In genomic region chr12:31005010-31005409, GRCm38 (mm10) we compare ENCODE assay signal across 8 mouse cellular contexts.
DNase-seq lines count a peak whose midpoint lies in the region; ATAC-seq and TF ChIP-seq lines count a peak whose summit lies in the region.

No protein-coding gene starts in this region.

- ATAC-seq in cerebellum, adult (ENCODE audit: insufficient number of reproducible peaks, low FRiP score, low TSS enrichment): no peak
- ATAC-seq in embryonic facial prominence, embryonic 11.5 days (replicated peaks; ENCODE audit: insufficient number of reproducible peaks, low FRiP score, low TSS enrichment, low read depth): no peak
- ATAC-seq in hematopoietic stem cell, adult 5-6 weeks (replicated peaks in 1 of 2; ENCODE audit: insufficient read depth in 1 of 2, low FRiP score in 2 of 2, low TSS enrichment in 1 of 2, low read depth in 1 of 2, poor library complexity in 2 of 2, severe bottlenecking in 2 of 2): peak; percentile 84 to 87; a peak in 3 of 4 replicates

- no peak overlapping the region for H3K27ac ChIP-seq in embryonic facial prominence, embryonic 11.5 days (replicated peaks; ENCODE audit: low read depth, low read length)
- no peak overlapping the region for H3K27ac ChIP-seq in small intestine, adult 2 months (ENCODE audit: insufficient read depth, low read depth, low read length)

- TF ChIP-seq POLR2A in small intestine, adult 2 months (IDR thresholded peaks at IDR 0.05; ENCODE audit: low read depth, low read length): no peak

- no peak overlapping the region for H3K4me3 ChIP-seq in embryonic facial prominence, embryonic 11.5 days (ENCODE audit: low read depth, low read length)
- no peak overlapping the region for H3K4me3 ChIP-seq in small intestine, adult 2 months (ENCODE audit: low read depth, low read length)

- TF ChIP-seq CTCF in small intestine, adult 2 months (IDR thresholded peaks at IDR 0.05; ENCODE audit: extremely low read depth, insufficient read length, insufficient replicate concordance, low read depth, low read length): peak; percentile 81; the same call in 1 of the 2 replicates

- no peaks in the 10 kb centered on the region for H3K9me3 ChIP-seq in embryonic facial prominence, embryonic 11.5 days (replicated peaks; ENCODE audit: control insufficient read depth, low read length)

- H3K9ac ChIP-seq in embryonic facial prominence, embryonic 11.5 days (replicated peaks; ENCODE audit: low read length): no peak overlapping the region

- H3K27me3 ChIP-seq in embryonic facial prominence, embryonic 11.5 days (ENCODE audit: control insufficient read depth, insufficient read depth, low read length): no peaks in the 10 kb centered on the region
- no peaks in the 10 kb centered on the region for H3K27me3 ChIP-seq in small intestine, adult 2 months (ENCODE audit: control insufficient read depth, insufficient read depth, low read length)

- H3K4me2 ChIP-seq in embryonic facial prominence, embryonic 11.5 days (ENCODE audit: low read depth, low read length): no peak overlapping the region

- no peaks in the 10 kb centered on the region for H3K36me3 ChIP-seq in embryonic facial prominence, embryonic 11.5 days (replicated peaks; ENCODE audit: control insufficient read depth, insufficient read depth, low read depth, low read length)
- H3K36me3 ChIP-seq in small intestine, adult 2 months (ENCODE audit: control insufficient read depth, insufficient read depth, low read length): no peaks in the 10 kb centered on the region

- peak; percentile 28 for DNase-seq in cerebellum, adult 11 months
- peak; percentile 87 for DNase-seq in adrenal gland, postnatal 10 days
- peak; percentile 93 for DNase-seq in embryonic facial prominence, embryonic 11.5 days (ENCODE audit: low spot score)
- peak; percentile 58 for DNase-seq in layer of hippocampus, adult 9-10 months (ENCODE audit: low spot score)
- peak; percentile 82 for DNase-seq in lung, postnatal 10 days

- WGBS in embryonic facial prominence, embryonic 11.5 days: 16% methylated on average over 3 of the region's 3 CpGs
- WGBS in small intestine, adult 2 months: 15% methylated on average over 3 of the region's 3 CpGs

- no peaks in the 10 kb centered on the region for H3K4me1 ChIP-seq in embryonic facial prominence, embryonic 11.5 days (ENCODE audit: control insufficient read depth, insufficient read depth, low read length)
- no peaks in the 10 kb centered on the region for H3K4me1 ChIP-seq in small intestine, adult 2 months (ENCODE audit: control insufficient read depth, insufficient read depth, insufficient read length, low read length)

Comparison
In these comparisons a context has a peak if more than half of its experiments do, and no peak if none do; other contexts are left out.
1. DNase-seq: peak in every context shown above with its lines; median percentile 93 in embryonic facial prominence, embryonic 11.5 days; 87 in adrenal gland, postnatal 10 days; 82 in lung, postnatal 10 days; 58 in layer of hippocampus, adult 9-10 months; 28 in cerebellum, adult 11 months.
2. ATAC-seq: peak in hematopoietic stem cell, adult 5-6 weeks (2 of 2); none in cerebellum, adult (single experiment) and embryonic facial prominence, embryonic 11.5 days (single experiment).